Mouse (Mus musculus): ENCODE measurements around the gene Cyp4f15.

DNA sequence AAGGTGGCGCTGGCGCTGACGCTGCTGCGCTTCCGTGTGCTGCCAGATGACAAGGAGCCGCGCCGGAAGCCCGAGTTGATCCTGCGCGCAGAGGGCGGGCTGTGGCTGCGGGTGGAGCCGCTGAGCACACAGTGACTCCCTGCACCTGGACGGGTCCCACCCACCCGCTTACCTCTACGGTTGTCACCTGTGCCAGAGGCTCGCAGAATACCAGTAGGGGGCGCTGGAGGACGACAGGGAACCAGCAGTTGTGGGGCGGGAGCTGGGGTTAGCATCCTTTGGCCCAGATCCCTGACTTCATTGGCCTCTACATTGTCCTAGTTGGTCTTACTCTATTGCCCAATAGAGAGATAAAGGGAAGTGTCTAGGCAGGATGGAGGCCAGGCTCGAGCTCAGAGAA is 17.4 kb downstream of the Cyp4f15 start:
- TF ChIP-seq CTCF (IDR thresholded peaks at IDR 0.05; ENCODE audit: insufficient read depth, low read length) (no peak), POLR2A (IDR thresholded peaks at IDR 0.05; ENCODE audit: borderline replicate concordance, extremely low read depth, low read depth, low read length) (no peak)
